Mouse (Mus musculus): ENCODE measurements around the gene Sox5.

DNA sequence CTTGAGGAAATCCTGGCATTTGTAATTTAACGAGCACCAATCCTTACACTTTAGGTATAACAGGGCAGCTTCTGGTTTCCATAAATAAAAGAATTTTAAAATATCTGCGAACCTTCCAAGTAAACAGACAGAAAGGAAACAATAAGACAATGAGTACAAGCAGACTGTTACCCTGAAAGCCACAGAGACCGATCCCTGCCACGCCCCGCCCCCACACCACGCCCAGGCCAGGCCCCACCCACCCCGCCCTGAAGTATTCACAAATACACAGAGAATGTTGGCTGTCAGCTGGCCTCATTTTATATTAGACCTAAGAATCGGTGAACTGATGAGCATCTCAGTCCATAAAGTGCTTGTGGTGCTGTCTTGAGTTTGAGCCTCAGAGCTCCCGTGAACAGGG, 117.0 kb downstream of the Sox5 start:
- TF ChIP-seq CTCF (IDR thresholded peaks at IDR 0.05; ENCODE audit: low read depth) (no peak), EP300 (IDR thresholded peaks at IDR 0.05; ENCODE audit: low read depth) (no peak)

All from heart, postnatal 0 days (tissue).